Mouse (Mus musculus) common myeloid progenitor, adult 5-6 weeks (primary cell): ENCODE measurements around the gene Nop58. TPM values are rescaled to one million over a fixed set of nuclear protein-coding genes. Genes with fewer than 3 reads are reported as not detected.

Source experiments
- total RNA-seq: library from RNA; stranded (forward); fragments of 200-1000, 187-1606 nt; gene quantifications from 2 replicates; pipeline ENCODE4 v1.2.3, GENCODE M21; 2017

Nop58 gene
- total RNA-seq, 1 experiment from 2014 or later = 2,043 TPM

Other genes with a start within 250 kb of the Nop58 start
- gene Fzd7, start 202.5 kb upstream of the Nop58 start, total RNA-seq = 11.1 and 11.4 TPM in 2 replicates
- 5.3 and 7.8 TPM in 2 replicates for gene Gm973, start 168.7 kb upstream of the Nop58 start, total RNA-seq
- 170 and 176 TPM in 2 replicates for gene Sumo1, start 14.1 kb upstream of the Nop58 start, total RNA-seq
- gene Bmpr2, start 78.4 kb downstream of the Nop58 start, total RNA-seq = 15.8 and 19.0 TPM in 2 replicates
- gene Fam117b, start 228.0 kb downstream of the Nop58 start, total RNA-seq = 26.9 and 27.3 TPM in 2 replicates